In genomic region chr7:4464194-4464824, GRCm38 (mm10) we compare ENCODE assay signal across 10 mouse cellular contexts. TPM values are rescaled to one million over a fixed set of nuclear protein-coding genes. Genes with fewer than 3 reads are reported as not detected.
DNase-seq lines count a peak whose midpoint lies in the region; ATAC-seq lines count a peak whose summit lies in the region.
"Had no signal": no experiment of that assay in that cellular context is flagged by ENCODE, and none has a peak within 500 bp of the region (broad histone marks: within the 10 kb centered on the region; RNA-seq: fewer than 3 reads in every experiment).

No protein-coding gene starts in this region.

- no peak overlapping the region for H3K27ac ChIP-seq in limb, embryonic 11.5 days (replicated peaks; ENCODE audit: low read depth, low read length)
- H3K27ac ChIP-seq in limb, embryonic 10.5 days = no peak overlapping the region

- H3K4me2 ChIP-seq in limb, embryonic 11.5 days (ENCODE audit: low read depth, severe bottlenecking) = no peak overlapping the region

- WGBS in limb, embryonic 11.5 days = 5% methylated on average over 12 of the region's 12 CpGs
- 7% methylated on average over 12 of the region's 12 CpGs for WGBS in limb, embryonic 10.5 days

- ATAC-seq in limb, embryonic 11.5 days (ENCODE audit: insufficient number of reproducible peaks, low FRiP score, low TSS enrichment, low read depth) = 0 out of 2 replicates have a peak, but pooled peaks have one; percentile 23
- ATAC-seq: forebrain, embryonic 16.5 days had no signal

- no peak overlapping the region for H3K9ac ChIP-seq in limb, embryonic 11.5 days (ENCODE audit: low read length)

- H3K4me1 ChIP-seq in limb, embryonic 11.5 days (ENCODE audit: control insufficient read depth, insufficient read depth, low read length) = no peaks in the 10 kb centered on the region
- H3K4me1 ChIP-seq in limb, embryonic 10.5 days = no peaks in the 10 kb centered on the region

- no peak overlapping the region for H3K4me3 ChIP-seq in limb, embryonic 11.5 days (ENCODE audit: low read depth, low read length)
- H3K4me3 ChIP-seq in limb, embryonic 10.5 days = no peak overlapping the region

- H3K36me3 ChIP-seq in limb, embryonic 11.5 days (ENCODE audit: control insufficient read depth, insufficient read depth, low read length) = no peaks in the 10 kb centered on the region
- H3K36me3 ChIP-seq in limb, embryonic 10.5 days = no peaks in the 10 kb centered on the region

- H3K9me3 ChIP-seq in limb, embryonic 11.5 days (ENCODE audit: control insufficient read depth, low read length) = no peaks in the 10 kb centered on the region
- no peaks in the 10 kb centered on the region for H3K9me3 ChIP-seq in limb, embryonic 10.5 days (replicated peaks)

- intact Hi-C loops in left cerebral cortex, postnatal 4 days (cut with DNase I) = no loop called here

- H3K27me3 ChIP-seq in limb, embryonic 11.5 days (ENCODE audit: control insufficient read depth, insufficient read depth, low read length) = no peaks in the 10 kb centered on the region
- H3K27me3 ChIP-seq in limb, embryonic 10.5 days (ENCODE audit: low read depth, poor library complexity, severe bottlenecking) = peaks cover 12% of the 10 kb centered on the region

- DNase-seq in limb, embryonic 11.5 days (ENCODE audit: low spot score) = no peak
- DNase-seq in limb, embryonic 10.5 days (ENCODE audit: low spot score) = no peak
- peak; percentile 64 to 81 for DNase-seq in kidney, adult 8-10 months
- DNase-seq in lung, postnatal 14 days = peak; percentile 74
- peak; percentile 58 for DNase-seq in urinary bladder, postnatal 25 days (ENCODE audit: low spot score)
- DNase-seq in spleen, postnatal 4 days (ENCODE audit: low spot score in 2 of 2) = no peak
- no peak for DNase-seq in heart, adult 9 months (ENCODE audit: low spot score in 2 of 2)
- no peak for DNase-seq in left cerebral cortex, postnatal 4 days
- DNase-seq: midbrain, embryonic 14.5 days had no signal

RNA-seq across cellular contexts. Expression of gene Eps8l1, which starts 3.8 kb away (rescaled TPM):
- polyA plus RNA-seq in limb, embryonic 11.5 days (2014; fragmentation: Nextera tagmentation; extraction: Ambion mirVana) = 3.4 and 6.7 TPM in 2 replicates
- polyA plus RNA-seq in limb, embryonic 10.5 days (2016; fragmentation: Nextera tagmentation; extraction: Ambion mirVana) = 2.7 and 5.4 TPM in 2 replicates
- 1 to 10 TPM; 5.1 to 8.0 TPM for total RNA-seq in left cerebral cortex, postnatal 4 days (2021)

RNA-seq across cellular contexts. Expression of gene Rdh13, which starts 18.9 kb away (rescaled TPM):
- polyA plus RNA-seq in limb, embryonic 11.5 days (2014; fragmentation: Nextera tagmentation; extraction: Ambion mirVana) = 29.8 and 30.0 TPM in 2 replicates
- 31.9 and 35.0 TPM in 2 replicates for polyA plus RNA-seq in limb, embryonic 10.5 days (2016; fragmentation: Nextera tagmentation; extraction: Ambion mirVana)
- 10 to 100 TPM; 42.4 to 45.0 TPM for total RNA-seq in left cerebral cortex, postnatal 4 days (2021)

RNA-seq across cellular contexts. Expression of gene Ppp1r12c, which starts 37.2 kb away (rescaled TPM):
- polyA plus RNA-seq in limb, embryonic 11.5 days (2014; fragmentation: Nextera tagmentation; extraction: Ambion mirVana) = 40.9 and 46.0 TPM in 2 replicates
- 36.8 and 42.1 TPM in 2 replicates for polyA plus RNA-seq in limb, embryonic 10.5 days (2016; fragmentation: Nextera tagmentation; extraction: Ambion mirVana)
- 100 to 1,000 TPM; 123 to 135 TPM for total RNA-seq in left cerebral cortex, postnatal 4 days (2021)

RNA-seq across cellular contexts. Expression of gene Tnnt1, which starts 51.9 kb away (rescaled TPM):
- polyA plus RNA-seq in limb, embryonic 11.5 days (2014; fragmentation: Nextera tagmentation; extraction: Ambion mirVana) = 59.4 and 64.7 TPM in 2 replicates
- 4.1 and 15.3 TPM in 2 replicates for polyA plus RNA-seq in limb, embryonic 10.5 days (2016; fragmentation: Nextera tagmentation; extraction: Ambion mirVana)
- 1 to 10 TPM in 1 of 2 experiments, under 1 TPM in 1; 0.89 to 1.0 TPM for total RNA-seq in left cerebral cortex, postnatal 4 days (2021)

RNA-seq across cellular contexts. Expression of gene Tnni3, which starts 59.7 kb away (rescaled TPM):
- polyA plus RNA-seq in limb, embryonic 11.5 days (2014; fragmentation: Nextera tagmentation; extraction: Ambion mirVana) = 3.2 and 5.3 TPM in 2 replicates
- polyA plus RNA-seq in limb, embryonic 10.5 days (2016; fragmentation: Nextera tagmentation; extraction: Ambion mirVana) = 2.6 and 3.1 TPM in 2 replicates
- total RNA-seq in left cerebral cortex, postnatal 4 days (2021) = 1 to 10 TPM; 1.8 to 2.0 TPM

Comparison
In these comparisons a context has a peak if more than half of its experiments do, and no peak if none do; other contexts are left out.
1. DNase-seq: peak in kidney, adult 8-10 months (2 of 2), lung, postnatal 14 days (single experiment) and urinary bladder, postnatal 25 days (single experiment); none in limb, embryonic 11.5 days (single experiment), limb, embryonic 10.5 days (single experiment), spleen, postnatal 4 days (0 of 2), heart, adult 9 months (0 of 2) and left cerebral cortex, postnatal 4 days (single experiment).